Mouse (Mus musculus) kidney, adult 2 months (tissue): Measurements from ENCODE around the gene Hint1. TPM values are rescaled to one million over a fixed set of nuclear protein-coding genes. Genes with fewer than 3 reads are reported as not detected.
A peak's percentile ranks its signal among the peaks of the same experiment; 100 is the strongest.

Source experiments
- DNase-seq: peaks from one replicate; pipeline ENCODE4 v3.0.0; 2021
- H3K27ac ChIP-seq: fragments of 200-500 bp; 2 replicates; pipeline ENCODE4 v1.5.1; 2012; ENCODE audit warnings: low read depth, low read length, control low read depth, inconsistent platforms; ENCODE audit not compliant: insufficient read depth
- H3K27me3 ChIP-seq: fragments of 200-500 bp; replicated peaks from 2 replicates; pipeline ENCODE4 v1.6.1; 2012; ENCODE audit warnings: mild to moderate bottlenecking, moderate library complexity, low read length, inconsistent platforms; ENCODE audit not compliant: control insufficient read depth, insufficient read depth
- H3K36me3 ChIP-seq: fragments of 200-500 bp; 2 replicates; pipeline ENCODE4 v1.6.1; 2012; ENCODE audit warnings: mild to moderate bottlenecking, moderate library complexity, low read length, inconsistent platforms; ENCODE audit not compliant: control insufficient read depth, insufficient read depth
- H3K4me1 ChIP-seq: fragments of 200-500 bp; 2 replicates; pipeline ENCODE4 v1.6.1; 2011; ENCODE audit warnings: low read length; ENCODE audit not compliant: control insufficient read depth, insufficient read depth
- H3K4me3 ChIP-seq: fragments of 200-500 bp; 2 replicates; pipeline ENCODE4 v1.5.1; 2011; ENCODE audit warnings: mild to moderate bottlenecking, low read depth, low read length, control low read depth; ENCODE audit not compliant: insufficient read depth
- CTCF ChIP-seq: fragments of 200-500 bp; conservative IDR thresholded peaks from 2 replicates; pipeline ENCODE4 v1.5.1; 2011; ENCODE audit warnings: low read depth, mild to moderate bottlenecking, control low read depth, low read length, moderate library complexity, mixed read lengths; ENCODE audit not compliant: insufficient read depth, insufficient read length
- POLR2A ChIP-seq: fragments of 200-500 bp; IDR thresholded peaks from one replicate; pipeline ENCODE4 v1.6.1; 2011; ENCODE audit warnings: low read depth, low read length, control low read depth
- WGBS: fragments of 180-500 bp; shearing (Covaris S2); methylation state at CpG from one replicate; pipeline ENCODE4 v1.1.7; 2018; 5-methylcytosine and 5-hydroxymethylcytosine counted together
- polyA plus RNA-seq: library from polyadenylated mRNA; depleted of rRNA; stranded (reverse); fragments of >200 nt; gene quantifications from 2 replicates; pipeline ENCODE4 v1.2.3, GENCODE M21; 2012

Gene Hint1
- polyA plus RNA-seq, 1 experiment: 1,173 TPM

DNA sequence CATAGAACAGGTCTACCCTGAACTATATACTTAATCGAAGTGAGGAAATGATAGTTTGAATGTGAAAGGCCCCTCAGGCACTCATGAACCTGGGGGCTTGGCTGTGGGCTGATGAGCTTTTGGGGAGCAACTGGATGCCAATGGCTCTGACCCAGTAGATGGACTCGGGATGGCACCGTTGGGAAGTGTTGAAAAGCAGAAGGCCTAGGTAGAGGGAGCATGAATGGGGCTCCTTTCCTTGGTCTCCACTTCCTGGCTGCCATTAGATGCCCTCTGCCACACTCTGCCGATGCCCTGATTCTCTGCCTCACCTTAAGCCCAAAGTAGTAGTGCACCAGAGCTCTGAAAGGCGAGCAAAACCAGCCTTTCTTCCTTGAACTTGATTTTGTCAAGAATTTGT is 9.8 kb downstream of the Hint1 start:
- Histone ChIP-seq H3K36me3 (peaks cover 3% of the 10 kb centered on the region; the same call in 1 of the 2 replicates), H3K27ac (no peak overlapping the region), H3K4me3 (no peak overlapping the region), H3K27me3 (no peaks in the 10 kb centered on the region), H3K4me1 (peaks cover 10% of the 10 kb centered on the region; the same call in 1 of the 2 replicates)
- TF ChIP-seq POLR2A (no peak), CTCF (no peak)
- WGBS: 92% methylated on average over 5 of the region's 5 CpGs
- no peak for DNase-seq

DNA sequence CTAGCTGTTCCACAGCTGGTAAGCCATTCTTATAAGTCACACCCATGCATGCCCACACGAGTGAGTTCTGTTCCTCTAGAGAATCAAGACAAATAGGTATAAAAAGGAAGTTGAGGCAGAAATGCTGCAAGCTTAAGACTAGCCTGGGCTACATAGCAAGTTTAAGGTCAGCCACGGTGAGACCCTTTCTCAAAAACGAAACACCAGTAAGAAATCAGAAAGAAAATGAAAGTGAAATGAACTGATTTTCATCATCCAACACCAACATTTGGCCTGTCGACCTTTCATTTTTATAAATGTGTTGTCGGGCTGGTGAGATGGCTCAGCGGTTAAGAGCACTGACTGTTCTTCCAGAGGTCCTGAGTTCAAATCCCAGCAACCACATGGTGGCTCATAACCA is 12.7 kb downstream of the Hint1 start:
- WGBS: 75% methylated on average over 6 of the region's 6 CpGs
- no peaks in the 10 kb centered on the region for H3K27me3 ChIP-seq
- H3K27ac ChIP-seq: no peak overlapping the region
- no peaks in the 10 kb centered on the region for H3K36me3 ChIP-seq
- H3K4me1 ChIP-seq: peaks cover 23% of the 10 kb centered on the region
- TF ChIP-seq CTCF: no peak
- TF ChIP-seq POLR2A: no peak
- no peak overlapping the region for H3K4me3 ChIP-seq
- no peak for DNase-seq

DNA sequence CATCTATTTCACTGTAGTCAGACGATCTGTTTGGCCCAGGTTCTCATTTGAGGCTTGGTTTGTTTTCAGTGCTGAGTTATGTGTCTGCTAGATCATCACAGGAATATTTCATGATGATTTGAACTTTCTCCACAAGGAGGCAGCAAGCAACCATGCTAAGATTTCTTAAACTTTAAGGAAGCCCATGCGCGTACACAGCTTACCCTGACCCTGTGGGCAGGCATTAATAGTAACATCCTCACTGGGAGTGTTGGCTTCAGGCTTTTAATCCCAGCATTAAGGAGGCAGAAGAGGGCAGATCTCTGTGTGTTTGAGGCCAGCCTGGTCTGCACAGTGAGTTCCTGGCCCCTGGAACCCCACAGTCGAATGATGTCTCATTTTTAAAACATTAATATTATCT is 13.3 kb downstream of the Hint1 start:
- Histone ChIP-seq H3K4me3 (no peak overlapping the region), H3K27me3 (no peaks in the 10 kb centered on the region), H3K4me1 (peaks cover 26% of the 10 kb centered on the region), H3K27ac (peak overlapping the region; percentile 89; the same call in 1 of the 2 replicates), H3K36me3 (no peaks in the 10 kb centered on the region)
- WGBS: 19% methylated on average over 4 of the region's 4 CpGs
- peak; percentile 89 for DNase-seq
- TF ChIP-seq CTCF (peak; percentile 68), POLR2A (no peak)

DNA sequence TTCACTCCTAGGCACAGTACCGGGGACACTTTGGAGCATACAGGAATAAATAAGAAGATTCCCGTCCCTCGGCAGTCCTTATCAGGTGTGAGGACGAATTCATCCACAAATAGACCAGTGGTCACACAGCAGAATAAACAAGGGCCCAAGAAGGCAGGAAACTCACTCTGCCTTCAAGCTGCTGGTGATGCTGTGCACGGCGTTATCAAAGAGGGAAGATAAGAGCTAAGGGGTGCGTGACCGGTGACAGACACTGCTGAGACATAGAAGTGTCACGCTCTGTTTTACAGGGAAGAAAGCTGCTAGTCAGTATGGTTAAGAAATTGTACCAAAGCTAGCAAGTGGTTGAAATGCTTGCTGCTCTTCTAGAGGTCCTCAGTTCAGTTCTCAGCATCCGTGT is 13.7 kb downstream of the Hint1 start:
- H3K4me1 ChIP-seq: peaks cover 26% of the 10 kb centered on the region
- H3K36me3 ChIP-seq: no peaks in the 10 kb centered on the region
- 88% methylated on average over 10 of the region's 10 CpGs for WGBS
- no peak for DNase-seq
- TF ChIP-seq POLR2A (no peak), CTCF (no peak)
- no peaks in the 10 kb centered on the region for H3K27me3 ChIP-seq
- H3K27ac ChIP-seq: peak overlapping the region; percentile 89
- H3K4me3 ChIP-seq: no peak overlapping the region

DNA sequence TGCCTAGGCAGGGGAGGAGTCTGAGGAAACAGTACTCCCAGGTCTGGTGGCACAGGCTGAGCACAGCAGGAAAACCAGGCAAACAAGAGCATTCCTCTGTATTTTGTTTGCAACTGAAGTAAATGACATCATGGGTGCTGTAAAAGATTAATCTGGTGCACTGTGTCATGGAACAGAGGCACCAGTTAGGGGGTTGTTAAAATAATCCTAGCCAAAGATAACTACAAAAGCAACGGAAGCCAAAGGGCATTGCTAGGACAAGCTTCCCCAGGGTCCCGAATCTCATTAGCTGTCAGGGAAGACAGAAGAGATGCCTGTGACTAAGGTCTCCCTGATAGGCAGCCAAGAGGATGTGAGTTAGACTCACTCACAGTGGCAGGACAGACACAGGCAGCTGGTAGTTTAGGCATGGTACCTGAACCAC is 14.9 kb downstream of the Hint1 start:
- 8% methylated on average over 2 of the region's 2 CpGs for WGBS
- Histone ChIP-seq H3K4me1 (peaks cover 35% of the 10 kb centered on the region), H3K4me3 (no peak overlapping the region), H3K27me3 (no peaks in the 10 kb centered on the region), H3K36me3 (no peaks in the 10 kb centered on the region), H3K27ac (peak overlapping the region; percentile 89)
- DNase-seq: peak; percentile 94
- TF ChIP-seq POLR2A: no peak
- no peak for TF ChIP-seq CTCF

DNA sequence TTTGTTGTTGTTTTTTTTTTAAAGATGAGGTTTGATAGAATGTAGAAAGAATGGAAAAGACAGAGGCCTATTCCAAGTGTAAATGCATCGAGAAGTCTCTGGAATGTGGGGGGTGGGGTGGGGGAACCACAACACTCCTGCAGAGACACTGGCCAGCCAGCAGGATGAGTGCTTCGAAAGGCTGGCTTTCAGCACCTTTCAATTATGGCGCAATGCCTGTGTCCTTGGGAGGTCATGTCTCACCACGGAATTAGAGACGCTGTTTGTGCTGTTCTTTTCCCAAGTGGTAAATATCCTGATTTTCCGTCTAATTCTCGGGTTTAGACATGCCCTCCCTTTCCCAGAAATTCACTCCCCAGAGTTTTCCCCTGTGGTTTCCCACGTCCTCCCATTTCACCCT is 16.5 kb downstream of the Hint1 start:
- DNase-seq: peak; percentile 83

DNA sequence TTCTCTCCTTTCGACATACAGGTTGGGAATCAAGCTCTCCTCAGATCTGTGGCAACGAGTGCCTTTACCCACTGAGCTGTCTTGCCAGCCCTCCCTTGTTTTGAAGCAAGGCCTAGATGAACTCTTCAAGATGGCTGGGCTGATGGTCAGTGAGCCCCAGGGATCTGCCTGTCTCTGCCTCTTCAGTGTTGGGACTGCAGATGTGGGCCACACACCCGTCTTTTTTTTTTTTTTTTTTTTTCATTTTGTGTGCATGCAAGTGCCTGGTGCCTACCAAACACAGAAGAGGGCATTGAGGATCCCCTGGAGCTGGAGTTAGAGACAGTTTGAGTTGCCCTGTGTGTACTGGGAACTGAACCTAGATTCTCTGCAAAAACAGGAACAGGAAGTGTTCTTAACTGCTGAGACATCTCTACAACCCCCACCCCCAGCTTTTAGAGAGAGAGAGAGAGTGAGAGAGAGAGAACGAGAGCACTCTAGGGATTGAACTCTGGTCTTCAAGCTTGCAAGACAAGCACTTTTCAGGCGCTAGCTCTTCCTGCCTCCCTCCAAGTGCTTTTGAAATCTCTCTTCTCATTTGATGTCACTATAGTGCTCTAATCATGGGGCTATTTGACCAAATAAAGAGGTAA is 18.1 kb downstream of the Hint1 start:
- H3K4me3 ChIP-seq: no peak overlapping the region
- peaks cover 35% of the 10 kb centered on the region for H3K4me1 ChIP-seq
- H3K27me3 ChIP-seq: no peaks in the 10 kb centered on the region
- peak; percentile 68 for DNase-seq
- H3K36me3 ChIP-seq: no peaks in the 10 kb centered on the region
- H3K27ac ChIP-seq: peak overlapping the region; percentile 82
- 58% methylated on average over 5 of the region's 5 CpGs for WGBS
- TF ChIP-seq POLR2A (no peak), CTCF (no peak)

More for the DNA sequence above, 16.5 kb downstream of the Hint1 start:
- TF ChIP-seq POLR2A: no peak
- peak; percentile 36; the same call in 1 of the 2 replicates for TF ChIP-seq CTCF
- Histone ChIP-seq H3K4me3 (no peak overlapping the region), H3K36me3 (no peaks in the 10 kb centered on the region), H3K4me1 (peaks cover 35% of the 10 kb centered on the region), H3K27ac (peak overlapping the region; percentile 91), H3K27me3 (no peaks in the 10 kb centered on the region)
- 30% methylated on average over 8 of the region's 8 CpGs for WGBS

DNA sequence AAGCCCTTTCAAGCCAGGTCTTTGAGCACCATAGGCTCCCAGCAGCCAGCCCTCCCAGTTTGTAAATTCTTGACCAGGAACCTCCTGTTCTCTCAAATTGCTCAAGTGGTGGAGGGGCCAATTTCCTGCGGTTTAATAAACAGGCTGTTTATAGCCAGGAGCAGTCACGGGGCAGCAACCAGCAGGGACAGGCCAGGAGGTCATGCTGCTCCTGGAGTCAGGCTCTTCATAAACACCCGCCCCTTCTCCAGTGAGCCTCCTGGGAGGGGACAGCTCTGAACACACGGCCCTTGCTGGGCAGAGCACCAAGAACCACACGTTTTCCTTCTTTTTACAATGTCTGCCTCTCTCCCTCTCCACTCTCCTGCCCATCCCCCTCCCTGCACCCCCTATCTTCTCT is 18.8 kb downstream of the Hint1 start:
- Histone ChIP-seq H3K4me1 (peaks cover 34% of the 10 kb centered on the region), H3K27me3 (no peaks in the 10 kb centered on the region), H3K27ac (peak overlapping the region; percentile 82), H3K36me3 (no peaks in the 10 kb centered on the region), H3K4me3 (no peak overlapping the region)
- WGBS: 3% methylated on average over 5 of the region's 5 CpGs
- no peak for TF ChIP-seq CTCF
- TF ChIP-seq POLR2A: peak; percentile 6
- DNase-seq: peak; percentile 95
